Mouse (Mus musculus) inflammation-experienced regulatory T-cells, adult 6 months (primary cell): Measurements from ENCODE around the gene B3galnt1. TPM values are rescaled to one million over a fixed set of nuclear protein-coding genes. Genes with fewer than 3 reads are reported as not detected.

Experiments
- polyA plus RNA-seq, 3 experiments: library from polyadenylated mRNA; unstranded; fragments of 100-300 nt; shearing (Covaris generic); gene quantifications; one replicate each; pipeline ENCODE4 v1.2.1; 2017

The B3galnt1 gene
- polyA plus RNA-seq, 3 experiments from 2014 or later, result 0.37 TPM; not detected in 2

Other genes starting within 250 kb of the B3galnt1 start
- gene Nmd3, start 123.0 kb upstream of the B3galnt1 start, polyA plus RNA-seq, result 100 to 1,000 TPM; 125 to 133 (median 128) TPM